Mouse (Mus musculus): Measurements from ENCODE around the gene Rhobtb1. TPM values are rescaled to one million over a fixed set of nuclear protein-coding genes. Genes with fewer than 3 reads are reported as not detected.
A peak's percentile ranks its signal among the peaks of the same experiment; 100 is the strongest.

Rhobtb1 gene
- total RNA-seq (2021) = 1 to 10 TPM; 8.6 to 9.5 TPM
- long read RNA-seq, experiment 1, full-length matches to known transcripts = 4 of 8 reads
- long read RNA-seq, experiment 1, partial matches to known transcripts = 1 of 8 reads
- long read RNA-seq, experiment 1, other reads (novel, unspliced or antisense) = 3 of 8 reads
- long read RNA-seq, experiment 2, full-length matches to known transcripts = 4 of 5 reads
- long read RNA-seq, experiment 2, partial matches to known transcripts = 0 of 5 reads
- long read RNA-seq, experiment 2, other reads (novel, unspliced or antisense) = 1 of 5 reads

DNA sequence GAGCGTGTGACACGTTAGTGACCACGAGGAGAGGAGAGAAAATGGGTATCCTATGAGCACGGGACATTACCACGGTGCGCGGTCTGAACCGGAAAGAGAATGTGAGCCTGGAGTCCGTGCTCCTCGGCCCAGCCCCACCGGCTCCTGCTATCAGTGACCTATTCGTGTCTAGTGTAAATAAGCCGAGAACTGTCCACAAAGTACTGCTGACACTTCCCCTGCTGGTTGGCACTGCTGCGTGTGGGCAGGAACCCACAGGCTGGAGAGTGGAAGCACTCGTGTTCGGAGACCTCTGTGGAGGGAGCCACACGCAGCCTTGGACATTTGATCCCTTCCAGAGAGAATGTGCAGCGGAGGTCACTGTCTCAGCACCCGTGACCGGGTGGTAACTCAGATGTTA is at the start of gene Rhobtb1:
Gene Rhobtb1 (plus strand): TSS at position 390 of the 400 bp plus-strand sequence.
- intact Hi-C loops (cut with DNase I) = no loop called here
- Histone ChIP-seq H3K27ac (no peak within 1 kb of the TSS), H3K4me3 (no peak within 1 kb of the TSS)
- no peak for DNase-seq (ENCODE audit: extremely low spot score in 1 of 2, low spot score in 2 of 2)
- TF ChIP-seq CTCF (IDR thresholded peaks at IDR 0.05) = no peak

DNA sequence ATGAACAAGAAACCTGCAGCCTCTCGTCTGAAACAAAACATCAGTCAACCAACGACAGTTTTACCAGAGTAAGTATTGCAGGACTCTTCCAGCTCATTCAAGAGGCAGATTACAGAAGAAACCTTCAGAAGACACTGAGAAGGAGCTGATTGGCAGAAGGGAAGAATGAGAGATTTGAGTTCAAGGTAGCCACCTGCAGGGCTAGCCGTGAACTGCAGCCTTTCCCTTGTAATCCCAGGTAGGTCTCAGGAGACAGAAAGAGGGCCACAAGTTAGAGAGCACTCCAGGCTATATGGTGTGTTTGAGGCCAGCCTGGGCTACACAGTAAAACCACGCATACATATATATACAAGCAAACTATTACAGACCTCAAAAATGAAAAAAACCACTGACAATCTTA is 49.2 kb upstream of the Rhobtb1 start:
- H3K4me3 ChIP-seq = no peak overlapping the region
- DNase-seq (ENCODE audit: extremely low spot score in 1 of 2, low spot score in 2 of 2) = peak; percentile 19 to 49
- H3K27ac ChIP-seq = no peak overlapping the region
- TF ChIP-seq CTCF (IDR thresholded peaks at IDR 0.05) = peak; percentile 67
- intact Hi-C loops (cut with DNase I) = no loop called here

DNA sequence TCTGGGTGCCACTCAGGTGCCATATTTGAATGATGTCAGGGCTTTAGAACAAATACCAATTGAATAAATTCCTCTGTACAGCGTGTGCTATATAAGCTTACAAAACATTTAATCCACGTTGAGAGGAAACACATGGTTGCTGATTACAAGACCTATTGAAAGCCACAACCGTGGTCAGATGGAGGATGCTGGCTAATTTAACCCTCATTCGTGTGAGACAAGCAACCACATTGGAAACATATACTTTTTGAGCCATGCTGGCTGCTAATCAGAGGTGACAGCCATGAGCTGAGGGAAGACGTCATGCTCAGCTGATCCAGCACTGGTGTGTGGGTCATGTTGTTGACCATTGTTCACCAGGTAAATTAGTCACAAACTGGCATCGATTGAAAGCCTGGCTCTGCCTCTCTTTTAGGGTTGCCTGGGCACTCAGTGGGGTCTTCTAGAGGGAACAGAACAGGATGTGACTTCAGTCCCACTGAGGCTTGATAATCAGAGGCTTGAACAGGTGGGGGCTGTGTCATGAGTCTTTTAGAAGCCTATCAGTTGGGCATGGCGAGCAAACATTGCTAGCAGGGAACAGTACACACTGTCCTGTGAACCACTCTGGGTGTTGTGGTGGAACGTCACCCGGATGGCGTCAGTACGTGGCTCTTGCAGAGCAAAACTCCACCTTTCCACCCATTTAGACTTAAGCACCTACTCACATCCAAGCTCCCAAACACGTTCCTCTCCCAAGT is 46.9 kb upstream of the Rhobtb1 start:
- H3K27ac ChIP-seq = no peak overlapping the region
- intact Hi-C loops (cut with DNase I) = no loop called here
- H3K4me3 ChIP-seq = no peak overlapping the region
- no peak for DNase-seq (ENCODE audit: extremely low spot score in 1 of 2, low spot score in 2 of 2)
- TF ChIP-seq CTCF (IDR thresholded peaks at IDR 0.05) = no peak

DNA sequence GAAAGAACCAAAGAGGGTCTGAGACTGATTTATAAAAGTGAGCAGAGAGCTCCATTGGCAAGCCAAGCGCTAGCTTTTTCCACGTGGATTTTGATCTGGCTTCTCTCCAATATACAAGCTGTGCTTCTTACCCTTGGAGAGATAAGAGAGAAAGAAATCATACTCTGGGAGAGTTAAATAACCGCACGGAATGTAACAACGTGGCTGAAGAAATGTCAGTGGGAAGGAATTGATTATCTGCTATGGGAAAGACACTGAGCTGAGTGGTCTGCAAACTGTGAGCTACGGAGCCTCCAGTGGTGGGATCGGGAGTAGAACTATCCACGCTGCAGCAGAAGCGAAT is 46.4 kb upstream of the Rhobtb1 start:
- intact Hi-C loops (cut with DNase I) = loop anchor here (5.0 kb wide), 1 partner anchor 198 kb away; no protein-coding TSS in a partner anchor
- Histone ChIP-seq H3K27ac (no peak overlapping the region), H3K4me3 (no peak overlapping the region)
- TF ChIP-seq CTCF (IDR thresholded peaks at IDR 0.05) = no peak; the same call in 1 of the 2 replicates
- DNase-seq (ENCODE audit: extremely low spot score in 1 of 2, low spot score in 2 of 2) = no peak

DNA sequence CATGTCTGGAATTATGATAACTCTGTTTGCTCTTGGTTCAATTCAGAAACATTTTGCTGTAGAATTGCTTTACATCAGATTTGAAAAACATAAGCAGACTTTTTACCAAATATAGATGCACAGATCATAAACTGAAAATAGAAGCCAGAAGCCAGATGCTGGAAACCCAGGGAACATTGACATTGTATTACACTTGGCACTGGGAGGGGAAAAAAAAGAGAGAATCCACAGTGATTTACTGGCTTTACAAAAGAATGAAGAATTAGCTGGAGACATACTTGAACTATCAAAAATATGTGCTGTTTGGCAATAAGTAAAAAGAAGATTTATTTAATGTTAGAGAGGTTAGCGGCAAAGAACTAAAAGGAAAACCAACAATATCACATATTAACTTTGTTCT is 44.4 kb upstream of the Rhobtb1 start:
- TF ChIP-seq CTCF (IDR thresholded peaks at IDR 0.05) = no peak
- intact Hi-C loops (cut with DNase I) = loop anchor here (5.0 kb wide), 1 partner anchor 199 kb away; no protein-coding TSS in a partner anchor
- Histone ChIP-seq H3K27ac (no peak overlapping the region), H3K4me3 (no peak overlapping the region)
- no peak for DNase-seq (ENCODE audit: extremely low spot score in 1 of 2, low spot score in 2 of 2)

DNA sequence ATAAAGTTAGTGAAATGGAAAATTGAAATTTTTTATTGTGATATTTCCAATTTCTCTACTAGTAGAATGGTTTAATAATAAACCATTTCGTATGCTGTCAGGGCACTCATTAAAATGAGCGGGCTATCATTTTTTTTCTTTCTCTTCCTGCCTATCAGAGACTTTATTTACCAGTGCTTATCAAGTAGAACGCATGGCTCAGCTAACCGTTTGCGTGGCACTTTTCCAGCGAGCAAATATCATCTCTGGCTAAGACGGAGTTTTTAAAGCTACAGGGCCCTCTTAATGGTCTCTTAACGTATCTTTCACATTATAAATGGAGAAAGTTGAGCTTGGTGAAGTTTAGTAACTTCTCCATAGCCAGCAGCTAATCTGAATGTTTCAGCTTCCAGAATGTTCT is 44.0 kb upstream of the Rhobtb1 start:
- H3K27ac ChIP-seq = no peak overlapping the region
- no peak overlapping the region for H3K4me3 ChIP-seq
- DNase-seq (ENCODE audit: extremely low spot score in 1 of 2, low spot score in 2 of 2) = no peak
- TF ChIP-seq CTCF (IDR thresholded peaks at IDR 0.05) = no peak
- intact Hi-C loops (cut with DNase I) = loop anchor here (5.0 kb wide), 1 partner anchor 200 kb away; no protein-coding TSS in a partner anchor

DNA sequence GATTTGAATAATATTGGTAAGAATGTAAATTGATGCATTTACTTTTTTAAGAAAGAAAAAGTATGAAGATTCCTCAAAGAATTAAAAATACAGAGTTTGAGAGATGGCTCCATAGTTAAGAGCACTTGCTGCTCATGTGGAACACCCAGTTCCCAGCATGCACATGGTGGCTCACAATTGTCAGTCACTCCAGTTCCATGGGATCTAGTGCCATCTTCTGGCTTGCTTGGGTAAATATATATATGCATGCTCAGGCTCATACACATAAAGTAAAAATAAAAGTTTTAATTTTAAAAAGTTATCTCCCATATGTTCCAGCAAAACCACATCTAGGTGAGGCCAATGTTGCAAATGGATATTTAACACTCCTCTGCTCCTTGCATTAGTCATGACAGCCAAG is 36.9 kb upstream of the Rhobtb1 start:
- peak; percentile 36 for TF ChIP-seq CTCF (IDR thresholded peaks at IDR 0.05)
- intact Hi-C loops (cut with DNase I) = no loop called here
- no peak overlapping the region for H3K27ac ChIP-seq
- no peak for DNase-seq (ENCODE audit: extremely low spot score in 1 of 2, low spot score in 2 of 2)
- H3K4me3 ChIP-seq = no peak overlapping the region

DNA sequence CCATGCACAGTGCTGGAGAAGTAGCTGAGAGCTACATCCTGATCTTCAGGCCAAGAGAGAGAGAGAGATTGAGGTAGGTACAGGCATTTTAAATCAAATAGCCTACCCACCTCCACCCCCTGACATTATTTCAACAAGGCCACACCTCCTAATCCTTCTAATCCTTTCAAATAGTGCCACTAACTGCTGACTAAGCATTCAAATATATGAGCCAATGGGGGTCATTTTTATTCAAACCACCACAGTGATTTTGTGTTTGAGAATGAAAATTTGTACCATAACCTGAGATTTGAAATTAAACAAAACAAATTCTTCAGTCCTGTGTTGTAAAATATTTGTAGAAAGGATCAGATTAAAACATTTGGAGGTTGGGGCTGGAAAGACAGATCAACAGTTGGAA is 33.2 kb upstream of the Rhobtb1 start:
- no peak overlapping the region for H3K27ac ChIP-seq
- intact Hi-C loops (cut with DNase I) = no loop called here
- H3K4me3 ChIP-seq = no peak overlapping the region
- no peak for DNase-seq (ENCODE audit: extremely low spot score in 1 of 2, low spot score in 2 of 2)
- TF ChIP-seq CTCF (IDR thresholded peaks at IDR 0.05) = no peak

DNA sequence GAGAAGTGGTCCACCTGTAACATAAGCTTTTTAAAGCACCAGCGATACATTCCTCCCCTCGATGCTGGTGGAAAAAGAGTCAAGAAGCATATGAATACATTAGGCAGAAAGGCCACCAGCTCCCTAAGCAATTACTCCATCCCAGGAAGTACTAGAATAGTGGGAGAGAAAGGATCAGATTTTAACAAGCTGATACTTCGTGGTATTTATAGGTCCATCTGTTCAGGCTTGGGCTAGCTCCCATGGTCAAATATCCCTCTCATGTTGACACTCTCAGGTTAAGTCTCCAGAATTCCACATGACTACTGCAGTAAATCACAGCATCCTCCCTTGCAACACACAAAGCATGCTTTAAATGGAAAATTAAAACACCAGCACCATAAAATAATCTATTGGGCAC is 32.3 kb upstream of the Rhobtb1 start:
- no peak for TF ChIP-seq CTCF (IDR thresholded peaks at IDR 0.05)
- DNase-seq (ENCODE audit: extremely low spot score in 1 of 2, low spot score in 2 of 2) = no peak
- intact Hi-C loops (cut with DNase I) = no loop called here
- H3K4me3 ChIP-seq = no peak overlapping the region
- H3K27ac ChIP-seq = no peak overlapping the region

DNA sequence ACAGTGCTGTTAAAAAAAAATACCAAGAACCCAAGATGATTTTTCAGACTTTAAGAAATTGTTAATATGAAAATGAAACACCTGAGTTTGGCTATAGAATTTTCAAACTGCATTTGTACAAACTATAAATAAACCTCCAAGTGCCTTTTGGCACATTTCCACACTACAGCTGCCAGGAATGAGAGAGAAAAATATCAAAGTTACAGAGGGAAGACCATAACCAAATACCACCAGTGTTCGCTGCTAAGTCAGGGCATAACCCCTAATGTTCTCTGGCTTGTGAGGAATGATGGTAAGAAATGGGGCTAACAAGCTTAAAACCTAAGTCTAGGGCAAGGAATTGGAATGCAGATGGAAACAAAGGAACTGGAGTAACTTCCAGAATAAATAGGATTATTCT is 31.8 kb upstream of the Rhobtb1 start:
- DNase-seq (ENCODE audit: extremely low spot score in 1 of 2, low spot score in 2 of 2) = no peak
- Histone ChIP-seq H3K27ac (no peak overlapping the region), H3K4me3 (no peak overlapping the region)
- intact Hi-C loops (cut with DNase I) = no loop called here
- TF ChIP-seq CTCF (IDR thresholded peaks at IDR 0.05) = no peak

DNA sequence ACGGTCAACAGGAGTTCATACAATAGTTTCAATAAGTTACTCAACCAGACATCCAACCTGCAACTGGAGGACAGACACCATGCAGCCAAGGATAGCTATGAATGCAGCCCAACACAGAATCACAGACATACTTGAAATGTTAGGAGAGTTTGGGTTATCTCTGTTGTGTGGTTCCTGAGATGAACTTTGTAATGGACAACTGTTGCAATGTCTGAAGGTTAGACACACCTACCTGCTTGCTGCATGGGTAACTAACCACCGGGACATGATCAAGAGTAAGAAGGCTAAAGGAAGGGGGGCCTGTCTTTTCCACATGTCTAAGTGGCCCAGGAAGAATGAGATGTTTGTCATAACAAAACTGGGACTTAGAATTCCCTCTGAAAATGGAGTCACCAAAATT is 24.7 kb upstream of the Rhobtb1 start:
- DNase-seq (ENCODE audit: extremely low spot score in 1 of 2, low spot score in 2 of 2) = no peak
- Histone ChIP-seq H3K4me3 (no peak overlapping the region), H3K27ac (no peak overlapping the region)
- TF ChIP-seq CTCF (IDR thresholded peaks at IDR 0.05) = no peak
- intact Hi-C loops (cut with DNase I) = no loop called here

DNA sequence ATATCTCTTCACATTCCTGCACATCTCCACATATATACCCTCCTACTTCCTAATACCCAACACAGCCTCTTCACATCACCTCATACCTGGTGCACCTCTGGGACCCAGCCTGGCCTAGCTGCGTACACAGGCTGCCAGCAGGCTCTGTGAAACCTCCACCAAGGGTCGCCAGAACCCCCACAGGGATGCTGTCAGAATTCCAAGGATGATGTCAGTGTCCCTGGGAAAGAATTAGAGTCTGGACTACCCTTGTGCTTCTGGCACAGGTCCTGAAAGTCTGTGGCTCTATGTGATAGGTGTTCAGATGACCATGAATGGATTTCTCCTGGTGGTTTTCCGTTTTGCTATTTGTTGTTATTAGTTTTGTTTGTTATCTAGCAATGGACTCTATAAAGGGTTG is 22.7 kb upstream of the Rhobtb1 start:
- no peak overlapping the region for H3K27ac ChIP-seq
- intact Hi-C loops (cut with DNase I) = no loop called here
- no peak overlapping the region for H3K4me3 ChIP-seq
- TF ChIP-seq CTCF (IDR thresholded peaks at IDR 0.05) = no peak
- no peak for DNase-seq (ENCODE audit: extremely low spot score in 1 of 2, low spot score in 2 of 2)

DNA sequence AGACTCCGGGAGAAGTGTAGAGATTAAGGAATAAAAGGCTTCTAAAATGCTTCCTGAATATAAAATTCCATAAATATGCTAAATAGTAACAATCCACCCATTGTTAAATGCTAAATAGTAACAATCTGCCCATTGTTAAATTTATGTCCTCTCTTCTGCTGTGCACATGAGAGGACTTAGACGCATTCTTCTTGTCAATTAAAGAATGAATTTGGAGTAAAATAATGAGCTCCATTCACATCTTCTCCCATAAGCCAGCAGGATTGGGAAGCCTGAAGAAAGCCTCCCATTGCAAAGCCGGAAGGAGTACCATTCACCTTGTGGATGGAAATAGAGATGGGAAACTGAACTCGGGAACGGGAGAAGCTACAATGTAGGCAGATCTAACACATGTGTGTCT is 20.6 kb upstream of the Rhobtb1 start:
- no peak overlapping the region for H3K27ac ChIP-seq
- TF ChIP-seq CTCF (IDR thresholded peaks at IDR 0.05) = no peak
- no peak for DNase-seq (ENCODE audit: extremely low spot score in 1 of 2, low spot score in 2 of 2)
- H3K4me3 ChIP-seq = no peak overlapping the region
- intact Hi-C loops (cut with DNase I) = no loop called here
